Mouse (Mus musculus): Measurements from ENCODE around the gene Barhl2. TPM values are rescaled to one million over a fixed set of nuclear protein-coding genes. Genes with fewer than 3 reads are reported as not detected.

The Barhl2 gene
- total RNA-seq, 2 experiments from 2014 or later: 0.12 TPM; not detected in 1

- DNase-seq (ENCODE audit: low spot score in 2 of 2): no peak
These were observed 41.4 kb downstream of the Barhl2 start for GRCm38 (mm10) chr5:106416550-106416949.

- DNase-seq (ENCODE audit: low spot score in 2 of 2): no peak
These were observed 42.2 kb downstream of the Barhl2 start for GRCm38 (mm10) chr5:106415734-106416133.

DNA sequence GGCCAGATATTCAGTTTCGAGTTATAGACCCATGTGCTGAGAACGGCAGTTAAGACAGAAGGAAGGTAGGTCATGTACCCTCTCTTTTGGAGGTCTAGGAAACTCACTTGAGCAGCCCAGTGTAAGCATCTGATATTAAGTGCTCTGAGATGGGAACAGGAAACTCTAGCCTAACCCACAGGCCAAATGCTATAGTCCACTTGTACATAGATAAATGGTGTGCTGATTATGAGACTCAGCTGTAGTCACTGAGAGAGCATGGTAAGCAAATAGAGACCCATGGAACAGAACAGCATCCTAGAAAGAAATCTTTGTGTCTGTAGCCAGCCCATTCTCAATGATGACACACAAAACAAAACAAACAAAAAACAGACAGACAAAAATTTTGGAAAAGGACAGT is 55.2 kb downstream of the Barhl2 start:
- no peak for DNase-seq (ENCODE audit: low spot score in 2 of 2)

Other genes with a start within 250 kb of the Barhl2 start
- not detected for gene Gm17304, start 150.9 kb upstream of the Barhl2 start, total RNA-seq (2021)
- gene Zfp644, start 239.1 kb upstream of the Barhl2 start, total RNA-seq (2021): 100 to 1,000 TPM; 105 to 110 TPM